10 mouse cellular contexts compared by ENCODE assay signal in the genomic region with DNA sequence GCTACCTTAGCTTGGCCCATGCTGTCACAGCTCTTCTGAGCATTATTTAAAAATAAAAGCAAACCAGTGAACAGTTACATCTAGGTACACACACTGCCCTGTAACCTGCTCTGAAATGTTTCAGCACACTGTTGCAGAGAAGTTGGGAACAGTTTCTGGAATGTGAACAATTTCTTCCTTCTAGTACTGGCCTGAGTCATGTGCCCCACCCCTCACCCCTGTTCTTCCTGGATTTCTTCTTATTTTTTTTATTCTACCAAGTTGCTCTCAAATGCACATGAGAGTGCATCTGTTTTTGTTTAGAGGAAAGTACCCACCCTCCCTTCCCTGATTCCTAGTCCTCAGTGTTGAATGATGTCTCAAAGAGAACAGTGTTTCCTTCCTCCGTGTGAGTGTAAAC.
DNase-seq lines count a peak whose midpoint lies in the region; ATAC-seq and TF ChIP-seq lines count a peak whose summit lies in the region.
"Had no signal": no experiment of that assay in that cellular context is flagged by ENCODE, and none has a peak within 500 bp of the region (broad histone marks: within the 10 kb centered on the region; RNA-seq: fewer than 3 reads in every experiment).

No protein-coding gene starts in this region.

- TF ChIP-seq POLR2A in limb, embryonic 14.5 days (IDR thresholded peaks at IDR 0.05; ENCODE audit: borderline replicate concordance, extremely low read depth, insufficient read depth, insufficient read length) = no peak

- ATAC-seq in limb, embryonic 14.5 days (ENCODE audit: low FRiP score, low read depth) = peak; percentile 62; the same call in 1 of the 2 replicates
- ATAC-seq: midbrain, embryonic 13.5 days had no signal

- peaks cover 12% of the 10 kb centered on the region; the same call in 1 of the 2 replicates for H3K4me1 ChIP-seq in heart, embryonic 10.5 days
- H3K4me1 ChIP-seq in limb, embryonic 14.5 days (ENCODE audit: control insufficient read depth, insufficient read depth, low read length) = 0 out of 2 replicates have a peak, but pooled peaks cover 3% of the 10 kb centered on the region
- H3K4me1 ChIP-seq: midbrain, embryonic 13.5 days had no signal

- no peaks in the 10 kb centered on the region for H3K9me3 ChIP-seq in heart, embryonic 10.5 days
- H3K9me3 ChIP-seq in limb, embryonic 14.5 days (ENCODE audit: control insufficient read depth, low read length) = no peaks in the 10 kb centered on the region
- H3K9me3 ChIP-seq: midbrain, embryonic 13.5 days had no signal

- no peaks in the 10 kb centered on the region for H3K36me3 ChIP-seq in heart, embryonic 10.5 days
- no peaks in the 10 kb centered on the region for H3K36me3 ChIP-seq in limb, embryonic 14.5 days (ENCODE audit: control insufficient read depth, insufficient read depth, low read length)
- H3K36me3 ChIP-seq: midbrain, embryonic 13.5 days had no signal

- peak overlapping the region; percentile 59; the same call in 1 of the 2 replicates for H3K27ac ChIP-seq in heart, embryonic 10.5 days
- no peak overlapping the region for H3K27ac ChIP-seq in limb, embryonic 14.5 days (replicated peaks; ENCODE audit: low read depth, low read length)
- H3K27ac ChIP-seq: midbrain, embryonic 13.5 days had no signal

- H3K9ac ChIP-seq in limb, embryonic 14.5 days (ENCODE audit: low read depth, low read length, severe bottlenecking) = no peak overlapping the region
- H3K9ac ChIP-seq: lung, embryonic 14.5 days; midbrain, embryonic 13.5 days had no signal

- H3K4me2 ChIP-seq in limb, embryonic 14.5 days (replicated peaks; ENCODE audit: low read depth, low read length, severe bottlenecking) = no peak overlapping the region
- H3K4me2 ChIP-seq: lung, embryonic 14.5 days; midbrain, embryonic 13.5 days had no signal

- WGBS in heart, embryonic 10.5 days = 46% methylated on average over 1 of the region's 1 CpGs
- WGBS in limb, embryonic 14.5 days = 5% methylated on average over 1 of the region's 1 CpGs

- H3K4me3 ChIP-seq in heart, embryonic 10.5 days = no peak overlapping the region
- no peak overlapping the region for H3K4me3 ChIP-seq in limb, embryonic 14.5 days (replicated peaks; ENCODE audit: low read length)
- H3K4me3 ChIP-seq: midbrain, embryonic 13.5 days had no signal

- intact Hi-C loops in left cerebral cortex, postnatal 4 days (cut with DNase I) = no loop called here

- DNase-seq in heart, embryonic 10.5 days (ENCODE audit: low spot score) = no peak
- DNase-seq in heart, adult 11 months = no peak
- peak; percentile 17 for DNase-seq in ZHBTc4 (ENCODE audit: low read depth, low spot score)
- DNase-seq in hindlimb bud, embryonic 11.5 days (ENCODE audit: extremely low spot score, low read depth, low spot score) = peak; percentile 31
- peak; percentile 42 for DNase-seq in limb, embryonic 14.5 days (ENCODE audit: low spot score)
- no peak for DNase-seq in left cerebral cortex, postnatal 4 days
- DNase-seq in testis, postnatal 10 days (ENCODE audit: low spot score) = no peak
- no peak for DNase-seq in right cerebral cortex, postnatal 10 days (ENCODE audit: low spot score in 2 of 2)
- DNase-seq: lung, embryonic 14.5 days had no signal

- H3K27me3 ChIP-seq in heart, embryonic 10.5 days (ENCODE audit: insufficient read depth, poor library complexity, severe bottlenecking) = no peaks in the 10 kb centered on the region
- no peaks in the 10 kb centered on the region for H3K27me3 ChIP-seq in limb, embryonic 14.5 days (ENCODE audit: control insufficient read depth, insufficient read depth, low read length)
- H3K27me3 ChIP-seq: midbrain, embryonic 13.5 days had no signal

Comparison
In these comparisons a context has a peak if more than half of its experiments do, and no peak if none do; other contexts are left out.
1. DNase-seq: peak in ZHBTc4 (single experiment), hindlimb bud, embryonic 11.5 days (single experiment) and limb, embryonic 14.5 days (single experiment); none in heart, embryonic 10.5 days (single experiment), heart, adult 11 months (single experiment), left cerebral cortex, postnatal 4 days (single experiment), testis, postnatal 10 days (single experiment) and right cerebral cortex, postnatal 10 days (0 of 2).